Mouse (Mus musculus) lung, postnatal 0 days (tissue): ENCODE data around the gene Mprip. TPM values are rescaled to one million over a fixed set of nuclear protein-coding genes. Genes with fewer than 3 reads are reported as not detected.

Source experiments
- ATAC-seq: fragments of 200-750 bp; cut with Nextera tagmentation; 2 replicates; pipeline ENCODE4 v1.8.0; 2017; ENCODE audit warnings: moderate library complexity
- DNase-seq: peaks from one replicate; pipeline ENCODE4 v3.0.0-alpha.2; 2016; ENCODE audit warnings: low spot score
- H3K27ac ChIP-seq: fragments of 300-500 bp; sonication (generic); 2 replicates; pipeline ENCODE4 v1.5.1; 2014; ENCODE audit warnings: antibody characterized with exemption, mild to moderate bottlenecking, low read length, mixed read lengths
- H3K27me3 ChIP-seq: fragments of 300-500 bp; sonication (generic); replicated peaks from 2 replicates; pipeline ENCODE4 v1.6.1; 2014; ENCODE audit warnings: low read length, mixed read lengths; ENCODE audit not compliant: insufficient read depth
- H3K36me3 ChIP-seq: fragments of 300-500 bp; sonication (generic); 2 replicates; pipeline ENCODE4 v1.6.1; 2014; ENCODE audit warnings: low read length, mixed read lengths; ENCODE audit not compliant: insufficient read depth
- H3K4me1 ChIP-seq: fragments of 300-500 bp; sonication (generic); 2 replicates; pipeline ENCODE4 v1.6.1; 2014; ENCODE audit warnings: antibody characterized with exemption, low read depth, low read length, mixed read lengths; ENCODE audit not compliant: insufficient read depth
- H3K4me2 ChIP-seq: fragments of 300-500 bp; sonication (generic); replicated peaks from 2 replicates; pipeline ENCODE4 v1.6.1; 2014; ENCODE audit warnings: low read depth, mild to moderate bottlenecking, low read length, moderate library complexity, mixed read lengths
- H3K4me3 ChIP-seq: fragments of 300-500 bp; sonication (generic); 2 replicates; pipeline ENCODE4 v1.5.1; 2014; ENCODE audit warnings: low read depth, low read length
- H3K9ac ChIP-seq: fragments of 300-500 bp; sonication (generic); replicated peaks from 2 replicates; pipeline ENCODE4 v1.6.1; 2014; ENCODE audit warnings: low read depth, mild to moderate bottlenecking
- H3K9me3 ChIP-seq: fragments of 300-500 bp; sonication (generic); 2 replicates; pipeline ENCODE4 v1.6.1; 2016; ENCODE audit warnings: low read length, mixed read lengths
- CTCF ChIP-seq: IDR thresholded peaks from 2 replicates; pipeline ENCODE4 v1.5.1; 2016; ENCODE audit warnings: antibody characterized with exemption, mild to moderate bottlenecking
- EP300 ChIP-seq: IDR thresholded peaks from 2 replicates; pipeline ENCODE4 v1.6.1; 2016; ENCODE audit warnings: antibody characterized with exemption, mild to moderate bottlenecking, control low read depth
- WGBS: fragments of 180-500 bp; shearing (Covaris S2); extraction: QIAGEN DNeasy Blood & Tissue Kit; methylation state at CpG from one replicate; pipeline ENCODE4 v1.1.7; 2014; 5-methylcytosine and 5-hydroxymethylcytosine counted together
- polyA plus RNA-seq: library from polyadenylated mRNA; unstranded; fragments of >200 nt; fragmentation: Nextera tagmentation; extraction: Ambion mirVana; gene quantifications from 2 replicates; pipeline ENCODE4 v1.2.1, GENCODE M21; 2015

The Mprip gene
- polyA plus RNA-seq, 1 experiment from 2014 or later = 88.0 TPM

GRCm38 (mm10) chr11:59635821-59636694, 25.0 kb upstream of the Mprip start:
- no peaks in the 10 kb centered on the region for H3K9me3 ChIP-seq
- TF ChIP-seq CTCF (no peak), EP300 (peak; percentile 95)
- H3K4me1 ChIP-seq = peaks cover 11% of the 10 kb centered on the region
- DNase-seq = peak; percentile 77
- no peak overlapping the region for H3K4me3 ChIP-seq
- 54% methylated on average over 12 of the region's 12 CpGs for WGBS
- H3K27me3 ChIP-seq = no peaks in the 10 kb centered on the region
- no peaks in the 10 kb centered on the region for H3K36me3 ChIP-seq
- H3K4me2 ChIP-seq = no peak overlapping the region
- peak; percentile 89 for ATAC-seq
- H3K9ac ChIP-seq = no peak overlapping the region
- H3K27ac ChIP-seq = peak overlapping the region; percentile 75

- ATAC-seq = no peak
Observed at GRCm38 (mm10) chr11:59636695-59637414, 24.2 kb upstream of the Mprip start.

GRCm38 (mm10) chr11:59639957-59640643, 21.0 kb upstream of the Mprip start:
- Histone ChIP-seq H3K9me3 (no peaks in the 10 kb centered on the region), H3K9ac (no peak overlapping the region), H3K4me1 (peaks cover 5% of the 10 kb centered on the region), H3K4me3 (no peak overlapping the region), H3K27me3 (no peaks in the 10 kb centered on the region), H3K27ac (0 out of 2 replicates have a peak overlapping the region, but pooled peaks have one; percentile 14), H3K4me2 (no peak overlapping the region), H3K36me3 (no peaks in the 10 kb centered on the region)
- DNase-seq = peak; percentile 31
- ATAC-seq = no peak
- WGBS = 40% methylated on average over 4 of the region's 4 CpGs
- TF ChIP-seq CTCF = no peak
- no peak for TF ChIP-seq EP300

More at GRCm38 (mm10) chr11:59636695-59637414, 24.2 kb upstream of the Mprip start:
- 48% methylated on average over 7 of the region's 7 CpGs for WGBS
- H3K9ac ChIP-seq = no peak overlapping the region
- no peaks in the 10 kb centered on the region for H3K9me3 ChIP-seq
- no peak overlapping the region for H3K4me3 ChIP-seq
- peak; percentile 38 for DNase-seq
- no peaks in the 10 kb centered on the region for H3K27me3 ChIP-seq
- no peaks in the 10 kb centered on the region for H3K36me3 ChIP-seq
- peaks cover 11% of the 10 kb centered on the region for H3K4me1 ChIP-seq
- peak overlapping the region; percentile 75 for H3K27ac ChIP-seq
- TF ChIP-seq CTCF = no peak
- peak; percentile 52; the same call in 1 of the 2 replicates for TF ChIP-seq EP300
- H3K4me2 ChIP-seq = no peak overlapping the region

GRCm38 (mm10) chr11:59641227-59641626, 19.9 kb upstream of the Mprip start:
- Histone ChIP-seq H3K9me3 (no peaks in the 10 kb centered on the region), H3K36me3 (no peaks in the 10 kb centered on the region), H3K4me3 (no peak overlapping the region), H3K27me3 (no peaks in the 10 kb centered on the region), H3K9ac (no peak overlapping the region), H3K27ac (peak overlapping the region; percentile 61; the same call in 1 of the 2 replicates), H3K4me1 (peaks cover 5% of the 10 kb centered on the region), H3K4me2 (no peak overlapping the region)
- WGBS = 43% methylated on average over 5 of the region's 5 CpGs
- TF ChIP-seq EP300 (peak; percentile 66), CTCF (peak; percentile 46)
- DNase-seq (peak; percentile 66), ATAC-seq (peak; percentile 31)

- peak overlapping the region; percentile 66 for H3K27ac ChIP-seq
- H3K9ac ChIP-seq = no peak overlapping the region
- H3K36me3 ChIP-seq = no peaks in the 10 kb centered on the region
- H3K27me3 ChIP-seq = no peaks in the 10 kb centered on the region
- no peaks in the 10 kb centered on the region for H3K9me3 ChIP-seq
- WGBS = 63% methylated on average over 8 of the region's 8 CpGs
- TF ChIP-seq EP300 = peak; percentile 38; the same call in 1 of the 2 replicates
- no peak for TF ChIP-seq CTCF
- no peak overlapping the region for H3K4me2 ChIP-seq
- H3K4me3 ChIP-seq = no peak overlapping the region
- ATAC-seq (peak; percentile 49), DNase-seq (peak; percentile 55)
- H3K4me1 ChIP-seq = peaks cover 5% of the 10 kb centered on the region; the same call in 1 of the 2 replicates
Observed at GRCm38 (mm10) chr11:59642420-59642819, 18.7 kb upstream of the Mprip start.
